Mouse (Mus musculus) heart, embryonic 16.5 days (tissue): ENCODE measurements around the gene Sh2b2. TPM values are rescaled to one million over a fixed set of nuclear protein-coding genes. Genes with fewer than 3 reads are reported as not detected.
A peak's percentile ranks its signal among the peaks of the same experiment; 100 is the strongest.

Experiments used
- ATAC-seq: fragments of 200-750 bp; cut with Nextera tagmentation; replicated peaks from 2 replicates; pipeline ENCODE4 v1.8.0; 2017; ENCODE audit warnings: moderate number of reproducible peaks; ENCODE audit not compliant: insufficient read depth, low FRiP score; ENCODE audit errors: extremely low read depth
- H3K27ac ChIP-seq: fragments of 300-500 bp; sonication (generic); 2 replicates; pipeline ENCODE4 v1.5.1; 2014; ENCODE audit warnings: mild to moderate bottlenecking, low read length, control low read depth, moderate library complexity
- H3K27me3 ChIP-seq: fragments of 300-500 bp; sonication (generic); 2 replicates; pipeline ENCODE4 v1.6.1; 2014; ENCODE audit warnings: low read length, mixed read lengths; ENCODE audit not compliant: control insufficient read depth, insufficient read depth
- H3K36me3 ChIP-seq: fragments of 300-500 bp; sonication (generic); 2 replicates; pipeline ENCODE4 v1.6.1; 2014; ENCODE audit not compliant: control insufficient read depth, insufficient read depth
- H3K4me1 ChIP-seq: fragments of 300-500 bp; sonication (generic); 2 replicates; pipeline ENCODE4 v1.6.1; 2014; ENCODE audit warnings: low read length, mixed read lengths; ENCODE audit not compliant: control insufficient read depth, insufficient read depth
- H3K4me2 ChIP-seq: fragments of 300-500 bp; sonication (generic); 2 replicates; pipeline ENCODE4 v1.6.1; 2014; ENCODE audit warnings: low read depth, mild to moderate bottlenecking, control low read depth, low read length
- H3K4me3 ChIP-seq: fragments of 300-500 bp; sonication (generic); 2 replicates; pipeline ENCODE4 v1.5.1; 2014; ENCODE audit warnings: mild to moderate bottlenecking, control low read depth, low read length
- H3K9ac ChIP-seq: fragments of 300-500 bp; sonication (generic); 2 replicates; pipeline ENCODE4 v1.6.1; 2014; ENCODE audit warnings: low read length, control low read depth
- H3K9me3 ChIP-seq: fragments of 300-500 bp; sonication (generic); replicated peaks from 2 replicates; pipeline ENCODE4 v1.6.1; 2016; ENCODE audit warnings: low read length; ENCODE audit not compliant: control insufficient read depth
- WGBS: fragments of 180-500 bp; shearing (Covaris S2); extraction: QIAGEN DNeasy Blood & Tissue Kit; methylation state at CpG from one replicate; pipeline ENCODE4 v1.1.7; 2014; 5-methylcytosine and 5-hydroxymethylcytosine counted together
- polyA plus RNA-seq: library from polyadenylated mRNA; unstranded; fragments of >200 nt; fragmentation: Nextera tagmentation; extraction: Ambion mirVana; gene quantifications from 2 replicates; pipeline ENCODE4 v1.2.1, GENCODE M21; 2015

The Sh2b2 gene
- polyA plus RNA-seq, 1 experiment from 2014 or later = 1.7 TPM

- 0 out of 2 replicates have a peak, but pooled peaks have one; percentile 16 for ATAC-seq
- Histone ChIP-seq H3K9ac (no peak overlapping the region), H3K9me3 (no peaks in the 10 kb centered on the region), H3K4me2 (no peak overlapping the region), H3K27ac (no peak overlapping the region), H3K4me1 (peaks cover 11% of the 10 kb centered on the region), H3K36me3 (peaks cover 2% of the 10 kb centered on the region; the same call in 1 of the 2 replicates), H3K4me3 (no peak overlapping the region), H3K27me3 (no peaks in the 10 kb centered on the region)
- WGBS = 26% methylated on average over 7 of the region's 7 CpGs
Measured at GRCm38 (mm10) chr5:136201832-136202231, 44.5 kb downstream of the Sh2b2 start.

GRCm38 (mm10) chr5:136199526-136199925 lies 46.8 kb downstream of the Sh2b2 start:
- no peaks in the 10 kb centered on the region for H3K9me3 ChIP-seq
- H3K4me3 ChIP-seq = peak overlapping the region; percentile 95
- peak overlapping the region; percentile 62 for H3K4me2 ChIP-seq
- no peak for ATAC-seq
- 35% methylated on average over 11 of the region's 11 CpGs for WGBS
- H3K36me3 ChIP-seq = peaks cover 17% of the 10 kb centered on the region
- peak overlapping the region; percentile 86 for H3K9ac ChIP-seq
- H3K27me3 ChIP-seq = no peaks in the 10 kb centered on the region
- H3K4me1 ChIP-seq = peaks cover 11% of the 10 kb centered on the region
- H3K27ac ChIP-seq = peak overlapping the region; percentile 71

- Histone ChIP-seq H3K4me2 (peak within 1 kb of the TSS; percentile 94), H3K27me3 (no peaks in the 10 kb centered on the region), H3K36me3 (peaks cover 24% of the 10 kb centered on the region), H3K9ac (peak within 1 kb of the TSS; percentile 86), H3K9me3 (no peaks in the 10 kb centered on the region), H3K4me3 (peak within 1 kb of the TSS; percentile 95), H3K27ac (peak within 1 kb of the TSS; percentile 75), H3K4me1 (peaks cover 11% of the 10 kb centered on the region)
- under 1% methylated on average over 62 of the region's 62 CpGs for WGBS
- peak; percentile 89 for ATAC-seq
Measured at GRCm38 (mm10) chr5:136198474-136199391, 47.6 kb downstream of the Sh2b2 start, which contains the start of gene Prkrip1. Gene Prkrip1 (minus strand): TSS chr5:136198963.

- H3K9ac ChIP-seq = no peak overlapping the region
- WGBS = 88% methylated on average over 7 of the region's 7 CpGs
- no peaks in the 10 kb centered on the region for H3K9me3 ChIP-seq
- H3K4me1 ChIP-seq = no peaks in the 10 kb centered on the region
- H3K27me3 ChIP-seq = no peaks in the 10 kb centered on the region
- H3K27ac ChIP-seq = no peak overlapping the region
- peaks cover 53% of the 10 kb centered on the region for H3K36me3 ChIP-seq
- no peak overlapping the region for H3K4me3 ChIP-seq
- no peak overlapping the region for H3K4me2 ChIP-seq
- ATAC-seq = no peak
Measured at GRCm38 (mm10) chr5:136191870-136192269, 54.5 kb downstream of the Sh2b2 start.

GRCm38 (mm10) chr5:136186723-136187122 lies 59.6 kb downstream of the Sh2b2 start:
- WGBS = 36% methylated on average over 4 of the region's 4 CpGs
- Histone ChIP-seq H3K36me3 (peaks cover 23% of the 10 kb centered on the region), H3K4me3 (no peak overlapping the region), H3K27me3 (no peaks in the 10 kb centered on the region), H3K9ac (no peak overlapping the region), H3K9me3 (no peaks in the 10 kb centered on the region), H3K4me1 (no peaks in the 10 kb centered on the region), H3K4me2 (no peak overlapping the region), H3K27ac (no peak overlapping the region)
- 0 out of 2 replicates have a peak, but pooled peaks have one; percentile 32 for ATAC-seq

GRCm38 (mm10) chr5:136183766-136184165 lies 62.6 kb downstream of the Sh2b2 start:
- no peak for ATAC-seq
- H3K4me1 ChIP-seq = no peaks in the 10 kb centered on the region
- H3K27me3 ChIP-seq = no peaks in the 10 kb centered on the region
- no peak overlapping the region for H3K9ac ChIP-seq
- WGBS = 91% methylated on average over 7 of the region's 7 CpGs
- H3K4me2 ChIP-seq = no peak overlapping the region
- H3K27ac ChIP-seq = no peak overlapping the region
- H3K4me3 ChIP-seq = no peak overlapping the region
- peaks cover 30% of the 10 kb centered on the region for H3K36me3 ChIP-seq
- H3K9me3 ChIP-seq = no peaks in the 10 kb centered on the region

GRCm38 (mm10) chr5:136182830-136183229 lies 63.5 kb downstream of the Sh2b2 start:
- Histone ChIP-seq H3K27ac (no peak overlapping the region), H3K9me3 (no peaks in the 10 kb centered on the region), H3K4me2 (no peak overlapping the region), H3K27me3 (no peaks in the 10 kb centered on the region), H3K4me1 (no peaks in the 10 kb centered on the region), H3K36me3 (peaks cover 28% of the 10 kb centered on the region), H3K9ac (no peak overlapping the region), H3K4me3 (no peak overlapping the region)
- ATAC-seq = no peak
- WGBS = 85% methylated on average over 4 of the region's 4 CpGs

GRCm38 (mm10) chr5:136182049-136182448 lies 64.3 kb downstream of the Sh2b2 start:
- H3K9me3 ChIP-seq = no peaks in the 10 kb centered on the region
- no peak overlapping the region for H3K27ac ChIP-seq
- no peak overlapping the region for H3K4me3 ChIP-seq
- peaks cover 28% of the 10 kb centered on the region for H3K36me3 ChIP-seq
- no peaks in the 10 kb centered on the region for H3K27me3 ChIP-seq
- 75% methylated on average over 6 of the region's 6 CpGs for WGBS
- H3K4me1 ChIP-seq = no peaks in the 10 kb centered on the region
- no peak overlapping the region for H3K9ac ChIP-seq
- no peak for ATAC-seq
- no peak overlapping the region for H3K4me2 ChIP-seq

- Histone ChIP-seq H3K27ac (no peak overlapping the region), H3K9ac (no peak overlapping the region), H3K4me2 (no peak overlapping the region), H3K4me3 (no peak overlapping the region), H3K4me1 (no peaks in the 10 kb centered on the region), H3K36me3 (peaks cover 28% of the 10 kb centered on the region), H3K27me3 (no peaks in the 10 kb centered on the region), H3K9me3 (no peaks in the 10 kb centered on the region)
- 86% methylated on average over 6 of the region's 6 CpGs for WGBS
- ATAC-seq = no peak
Measured at GRCm38 (mm10) chr5:136181197-136181596, 65.2 kb downstream of the Sh2b2 start.
